Mouse (Mus musculus): ENCODE measurements around the gene Limch1.

Gene Limch1

DNA sequence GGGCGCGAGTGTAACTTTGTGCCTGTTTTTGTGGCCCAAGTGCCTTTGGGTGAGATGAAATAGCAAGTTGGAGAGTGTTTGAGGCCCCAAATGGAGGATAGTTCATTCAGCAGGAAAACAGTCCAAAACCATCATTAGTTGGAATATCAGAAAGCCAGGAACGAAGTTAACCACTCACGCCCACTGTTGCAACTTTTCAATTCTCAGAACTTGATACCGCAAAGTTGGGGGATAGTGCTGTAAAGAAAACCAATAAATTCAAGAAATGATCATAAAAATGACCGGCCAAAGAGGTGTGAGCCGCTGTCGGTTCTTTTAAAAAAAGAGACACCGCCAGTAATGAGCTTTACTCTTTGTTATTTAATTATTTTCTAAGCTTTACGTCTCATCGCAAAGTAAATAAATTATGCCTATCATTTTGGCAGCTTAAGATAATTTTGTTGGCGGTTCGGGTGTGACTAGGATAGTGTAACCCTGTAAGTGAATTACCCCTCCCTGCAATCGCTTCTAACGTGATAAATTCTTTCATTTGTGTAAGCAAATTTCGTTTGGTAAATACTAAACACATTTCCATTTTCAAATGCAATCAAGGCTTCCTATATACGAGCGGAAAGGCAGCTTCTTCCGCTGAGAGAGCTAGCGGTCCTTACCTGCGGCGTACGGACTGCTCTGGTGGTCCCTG, 352.6 kb downstream of the Limch1 start:
- H3K36me3 ChIP-seq (ENCODE audit: insufficient read depth, low read length) = no peaks in the 10 kb centered on the region
- H3K27me3 ChIP-seq (ENCODE audit: insufficient read depth, low read length) = peaks cover 96% of the 10 kb centered on the region
- no peak for TF ChIP-seq NANOG (IDR thresholded peaks at IDR 0.05; ENCODE audit: borderline replicate concordance, low read length)
- no peaks in the 10 kb centered on the region for H3K9me3 ChIP-seq (ENCODE audit: low read length)
- H3K4me1 ChIP-seq (replicated peaks; ENCODE audit: low read depth, low read length) = peaks cover 82% of the 10 kb centered on the region
- no peak overlapping the region for H3K4me3 ChIP-seq (replicated peaks; ENCODE audit: low read length)

DNA sequence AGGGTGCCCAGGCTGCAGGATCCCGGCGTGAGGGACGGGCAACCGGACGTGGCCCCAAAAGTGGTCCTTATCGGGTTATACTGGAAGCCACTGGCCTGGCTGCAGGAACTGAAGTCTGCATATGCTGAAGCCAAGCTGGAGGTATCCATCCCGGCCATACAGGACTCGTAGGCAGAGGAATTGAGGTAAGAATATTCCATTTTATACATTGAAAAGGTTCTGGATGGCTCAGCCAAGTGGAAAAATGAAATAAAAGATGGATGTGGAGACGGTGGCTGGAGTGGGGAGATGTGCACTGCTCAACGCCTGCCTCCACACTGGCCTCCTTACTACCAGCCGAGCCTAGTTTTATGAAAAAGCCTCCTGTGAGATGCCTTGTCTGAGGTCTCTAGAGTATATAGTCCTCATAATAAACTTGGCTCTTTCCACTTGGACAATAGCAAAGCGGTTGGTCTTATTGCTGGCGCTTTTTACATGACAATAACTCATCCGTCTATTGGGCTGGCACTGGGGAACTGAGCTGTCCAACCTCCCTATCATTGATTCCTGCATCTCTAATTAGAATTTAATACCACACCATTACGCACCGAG, 353.2 kb downstream of the Limch1 start, which contains the start of gene Phox2b:
TSS of gene Phox2b (minus strand) at position 569 of the 591 bp plus-strand sequence.
- Histone ChIP-seq H3K9me3 (ENCODE audit: low read length) (no peaks in the 10 kb centered on the region), H3K36me3 (ENCODE audit: insufficient read depth, low read length) (no peaks in the 10 kb centered on the region), H3K4me3 (replicated peaks; ENCODE audit: low read length) (peak within 1 kb of the TSS; percentile 32; the same call in 1 of the 2 replicates), H3K4me1 (replicated peaks; ENCODE audit: low read depth, low read length) (peaks cover 75% of the 10 kb centered on the region), H3K27me3 (ENCODE audit: insufficient read depth, low read length) (peaks cover 95% of the 10 kb centered on the region)
- no peak for TF ChIP-seq NANOG (IDR thresholded peaks at IDR 0.05; ENCODE audit: borderline replicate concordance, low read length)
- TF ChIP-seq CTCF (conservative IDR thresholded peaks at IDR 0.05; ENCODE audit: low read length) = no peak
- TF ChIP-seq POU5F1 (IDR thresholded peaks at IDR 0.05; ENCODE audit: borderline replicate concordance, low read length) = no peak

DNA sequence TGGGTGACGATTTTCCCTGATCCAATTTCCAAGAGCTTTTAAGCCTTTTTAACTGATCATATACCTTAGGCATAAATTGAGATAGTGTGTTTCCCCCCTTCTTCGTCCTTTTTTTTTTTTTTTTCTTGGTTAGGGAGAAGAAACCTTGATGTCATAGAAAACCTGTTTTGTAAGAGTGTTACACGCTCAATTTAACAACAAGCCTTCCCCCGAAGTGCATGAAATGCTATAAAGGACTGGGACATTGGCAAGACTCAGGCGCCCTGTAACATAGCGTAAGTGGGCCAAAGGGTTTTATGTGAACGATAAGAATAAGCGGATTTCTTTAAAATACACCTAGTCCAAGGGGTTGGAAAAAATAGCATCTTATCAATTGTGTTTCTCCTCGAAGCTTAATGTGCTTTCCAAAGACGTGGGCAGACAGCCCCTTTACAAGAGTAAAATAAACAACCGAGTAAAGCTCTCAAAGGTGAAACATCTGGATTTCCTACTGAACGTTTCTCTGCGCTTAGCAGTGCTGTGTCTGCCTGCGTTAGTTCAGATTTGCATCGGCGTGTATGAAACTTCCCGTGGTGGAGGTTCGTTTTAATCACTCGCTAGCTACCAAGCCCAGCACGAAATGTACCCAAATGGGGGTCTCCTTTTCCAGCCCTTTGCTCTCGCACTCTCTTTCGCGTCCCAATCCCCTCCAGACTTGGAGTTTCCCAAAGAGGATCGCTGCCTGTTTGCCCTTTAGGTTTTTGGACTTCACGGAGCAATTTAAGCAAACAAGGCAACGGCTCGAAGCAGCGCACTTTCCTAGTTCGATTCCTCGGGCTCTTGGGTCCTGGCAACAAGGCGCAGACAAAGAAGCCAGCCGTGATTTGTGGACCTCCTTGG, 354.0 kb downstream of the Limch1 start:
- TF ChIP-seq NANOG (IDR thresholded peaks at IDR 0.05; ENCODE audit: borderline replicate concordance, low read length) (no peak), CTCF (conservative IDR thresholded peaks at IDR 0.05; ENCODE audit: low read length) (no peak), POU5F1 (IDR thresholded peaks at IDR 0.05; ENCODE audit: borderline replicate concordance, low read length) (no peak)
- peaks cover 68% of the 10 kb centered on the region for H3K4me1 ChIP-seq (replicated peaks; ENCODE audit: low read depth, low read length)
- H3K27me3 ChIP-seq (ENCODE audit: insufficient read depth, low read length) = peaks cover 98% of the 10 kb centered on the region
- no peaks in the 10 kb centered on the region for H3K36me3 ChIP-seq (ENCODE audit: insufficient read depth, low read length)
- peak overlapping the region; percentile 32; the same call in 1 of the 2 replicates for H3K4me3 ChIP-seq (replicated peaks; ENCODE audit: low read length)
- H3K9me3 ChIP-seq (ENCODE audit: low read length) = no peaks in the 10 kb centered on the region

DNA sequence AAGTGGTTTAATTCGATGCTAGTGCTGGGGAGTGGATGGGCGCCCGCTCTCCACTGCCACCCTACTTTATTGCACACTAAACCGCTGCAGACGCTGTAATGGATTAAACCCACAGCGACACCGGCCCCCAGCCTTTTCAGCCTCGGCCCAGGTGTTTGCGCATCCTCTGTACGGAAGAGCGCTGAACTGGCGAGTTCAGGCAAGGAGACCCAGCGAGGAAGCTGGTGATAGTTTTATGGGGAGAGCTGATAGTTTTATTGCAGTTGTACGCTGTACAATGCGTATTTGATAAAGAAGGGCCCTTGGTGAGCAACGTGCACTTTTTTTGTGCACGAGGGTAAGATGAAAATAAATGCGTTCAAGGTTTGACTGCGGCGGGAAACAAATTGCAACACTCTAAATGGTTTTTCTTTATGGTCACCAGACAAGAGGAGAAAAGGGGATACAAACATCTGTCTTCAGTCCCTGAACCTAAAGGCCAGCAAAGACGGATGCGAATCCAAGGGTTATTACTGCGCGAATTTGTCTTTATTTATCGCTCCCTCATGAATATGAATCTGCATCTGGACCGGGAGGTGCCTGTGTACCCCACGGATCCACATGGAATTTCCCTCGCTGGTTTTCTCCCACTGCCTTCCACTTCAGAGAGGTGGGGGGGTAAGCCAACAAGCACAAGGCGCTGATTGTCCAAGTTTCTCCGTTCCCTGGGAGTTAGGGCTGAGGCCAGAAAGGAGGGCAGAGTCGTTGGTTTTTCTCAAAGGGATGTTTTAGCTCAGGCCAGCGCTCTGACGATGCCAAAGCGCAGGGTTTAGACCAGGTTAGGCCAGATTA, 355.2 kb downstream of the Limch1 start:
- Histone ChIP-seq H3K4me3 (replicated peaks; ENCODE audit: low read length) (no peak overlapping the region), H3K4me1 (replicated peaks; ENCODE audit: low read depth, low read length) (peaks cover 61% of the 10 kb centered on the region), H3K9me3 (ENCODE audit: low read length) (no peaks in the 10 kb centered on the region), H3K27me3 (ENCODE audit: insufficient read depth, low read length) (peaks cover 95% of the 10 kb centered on the region), H3K36me3 (ENCODE audit: insufficient read depth, low read length) (no peaks in the 10 kb centered on the region)
- TF ChIP-seq CTCF (conservative IDR thresholded peaks at IDR 0.05; ENCODE audit: low read length) (no peak), POU5F1 (IDR thresholded peaks at IDR 0.05; ENCODE audit: borderline replicate concordance, low read length) (no peak), NANOG (IDR thresholded peaks at IDR 0.05; ENCODE audit: borderline replicate concordance, low read length) (no peak)

DNA sequence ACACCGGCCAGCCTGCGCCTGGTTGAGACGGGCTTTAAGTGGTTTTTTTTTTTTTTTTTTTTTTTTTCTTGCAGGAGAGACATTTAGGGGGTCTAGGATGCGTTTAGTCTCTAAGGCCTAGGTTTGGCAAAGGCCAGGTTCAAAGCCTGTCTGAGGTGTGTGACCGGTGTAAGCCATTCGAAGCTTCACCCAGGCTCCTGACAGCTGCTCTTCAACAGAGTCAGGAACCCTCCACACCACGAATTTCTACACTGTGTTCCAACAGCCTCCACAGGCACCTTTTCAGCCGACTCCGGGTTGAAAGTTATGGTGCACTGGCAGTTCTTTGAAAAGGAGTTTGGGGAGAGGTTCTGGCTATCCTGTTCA, 355.8 kb downstream of the Limch1 start:
- no peaks in the 10 kb centered on the region for H3K36me3 ChIP-seq (ENCODE audit: insufficient read depth, low read length)
- no peak overlapping the region for H3K4me3 ChIP-seq (replicated peaks; ENCODE audit: low read length)
- H3K9me3 ChIP-seq (ENCODE audit: low read length) = 0 out of 2 replicates have a peak, but pooled peaks cover under 1% of the 10 kb centered on the region
- H3K4me1 ChIP-seq (replicated peaks; ENCODE audit: low read depth, low read length) = peaks cover 66% of the 10 kb centered on the region
- peaks cover 96% of the 10 kb centered on the region for H3K27me3 ChIP-seq (ENCODE audit: insufficient read depth, low read length)
- TF ChIP-seq POU5F1 (IDR thresholded peaks at IDR 0.05; ENCODE audit: borderline replicate concordance, low read length) (no peak), NANOG (IDR thresholded peaks at IDR 0.05; ENCODE audit: borderline replicate concordance, low read length) (no peak), CTCF (conservative IDR thresholded peaks at IDR 0.05; ENCODE audit: low read length) (no peak)

DNA sequence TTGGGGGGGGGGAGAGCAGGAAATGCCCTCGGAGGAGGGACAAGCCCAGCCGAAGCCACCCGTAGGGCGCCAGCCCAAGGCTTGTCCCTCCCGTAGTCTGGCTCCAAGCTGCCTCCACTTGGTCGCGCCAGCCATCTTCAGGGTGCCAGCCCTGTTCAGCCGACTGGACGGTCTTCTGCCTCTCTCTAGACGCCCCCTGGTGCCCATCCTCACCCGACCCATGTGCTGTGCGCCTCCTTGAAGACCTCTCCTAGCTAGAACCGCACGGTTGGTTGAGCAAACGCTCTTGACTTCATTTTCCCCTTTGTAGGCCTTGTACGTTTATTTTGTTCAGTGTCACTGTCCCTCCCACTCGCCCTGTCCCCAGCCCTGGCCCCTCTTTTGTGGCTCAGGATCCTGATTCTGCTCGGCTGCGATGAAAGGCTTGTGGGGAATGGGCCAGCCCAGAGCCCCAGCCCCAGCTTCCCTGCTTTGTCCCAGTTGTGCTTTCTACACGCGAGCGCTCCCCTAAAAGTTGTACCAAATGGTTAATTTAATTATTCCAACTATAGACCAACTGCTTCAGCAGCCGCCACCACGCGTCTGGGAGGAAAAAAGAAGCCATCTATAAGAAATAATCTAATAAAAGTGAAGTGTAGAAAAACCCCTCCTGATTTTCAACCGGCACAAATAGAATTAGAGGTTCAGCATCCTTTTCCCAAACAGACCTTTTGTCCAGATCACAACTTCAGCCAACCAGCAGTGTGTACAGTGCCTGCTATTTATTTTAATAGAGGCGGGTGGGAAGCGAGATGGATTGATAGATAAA, 356.4 kb downstream of the Limch1 start:
- TF ChIP-seq POU5F1 (IDR thresholded peaks at IDR 0.05; ENCODE audit: borderline replicate concordance, low read length) (no peak), CTCF (conservative IDR thresholded peaks at IDR 0.05; ENCODE audit: low read length) (no peak; the same call in 1 of the 2 replicates), NANOG (IDR thresholded peaks at IDR 0.05; ENCODE audit: borderline replicate concordance, low read length) (no peak)
- H3K27me3 ChIP-seq (ENCODE audit: insufficient read depth, low read length) = peaks cover 97% of the 10 kb centered on the region
- no peak overlapping the region for H3K4me3 ChIP-seq (replicated peaks; ENCODE audit: low read length)
- no peaks in the 10 kb centered on the region for H3K36me3 ChIP-seq (ENCODE audit: insufficient read depth, low read length)
- peaks cover 7% of the 10 kb centered on the region for H3K9me3 ChIP-seq (ENCODE audit: low read length)
- peaks cover 65% of the 10 kb centered on the region for H3K4me1 ChIP-seq (replicated peaks; ENCODE audit: low read depth, low read length)

DNA sequence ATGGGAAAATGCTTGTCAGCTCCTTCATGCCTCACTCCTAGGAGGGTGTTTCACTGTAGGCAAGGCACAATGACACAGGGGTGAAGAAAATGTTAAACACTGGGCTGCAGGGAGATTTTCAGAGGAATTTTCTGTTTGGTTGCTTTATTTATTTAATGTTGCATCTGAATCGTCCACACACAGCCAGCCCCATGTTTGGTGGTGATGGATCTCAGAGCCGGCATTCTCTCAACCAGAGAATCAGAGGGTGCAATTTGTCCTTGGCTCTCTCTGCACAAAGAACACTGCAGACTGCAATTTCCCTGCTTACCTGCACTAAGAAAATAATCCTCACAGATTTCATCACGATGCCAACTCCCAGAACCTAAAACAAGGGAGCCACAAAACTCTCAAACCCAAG, 357.4 kb downstream of the Limch1 start:
- no peak overlapping the region for H3K4me3 ChIP-seq (replicated peaks; ENCODE audit: low read length)
- no peaks in the 10 kb centered on the region for H3K36me3 ChIP-seq (ENCODE audit: insufficient read depth, low read length)
- peaks cover 7% of the 10 kb centered on the region for H3K9me3 ChIP-seq (ENCODE audit: low read length)
- H3K27me3 ChIP-seq (ENCODE audit: insufficient read depth, low read length) = peaks cover 95% of the 10 kb centered on the region
- H3K4me1 ChIP-seq (replicated peaks; ENCODE audit: low read depth, low read length) = peaks cover 55% of the 10 kb centered on the region
- TF ChIP-seq NANOG (IDR thresholded peaks at IDR 0.05; ENCODE audit: borderline replicate concordance, low read length) (no peak), CTCF (conservative IDR thresholded peaks at IDR 0.05; ENCODE audit: low read length) (no peak), POU5F1 (IDR thresholded peaks at IDR 0.05; ENCODE audit: borderline replicate concordance, low read length) (no peak)
